Mouse (Mus musculus) kidney, embryonic 16.5 days (tissue): ENCODE measurements around the gene Tecpr1. TPM values are rescaled to one million over a fixed set of nuclear protein-coding genes. Genes with fewer than 3 reads are reported as not detected.

ENCODE experiments used
- ATAC-seq: fragments of 200-750 bp; cut with Nextera tagmentation; 2 replicates; pipeline ENCODE4 v1.8.0; 2017; ENCODE audit warnings: moderate TSS enrichment; ENCODE audit not compliant: low FRiP score, low TSS enrichment
- H3K27ac ChIP-seq: fragments of 300-500 bp; sonication (generic); 2 replicates; pipeline ENCODE4 v1.5.1; 2014; ENCODE audit warnings: low read length
- H3K27me3 ChIP-seq: fragments of 300-500 bp; sonication (generic); 2 replicates; pipeline ENCODE4 v1.6.1; 2014; ENCODE audit warnings: low read length, control low read depth, mixed read lengths; ENCODE audit not compliant: insufficient read depth
- H3K36me3 ChIP-seq: fragments of 300-500 bp; sonication (generic); 2 replicates; pipeline ENCODE4 v1.6.1; 2014; ENCODE audit warnings: low read length, control low read depth, mixed read lengths; ENCODE audit not compliant: insufficient read depth
- H3K4me1 ChIP-seq: fragments of 300-500 bp; sonication (generic); 2 replicates; pipeline ENCODE4 v1.6.1; 2014; ENCODE audit warnings: low read length, control low read depth, mixed read lengths; ENCODE audit not compliant: insufficient read depth
- H3K4me2 ChIP-seq: fragments of 300-500 bp; sonication (generic); replicated peaks from 2 replicates; pipeline ENCODE4 v1.6.1; 2014; ENCODE audit warnings: low read depth, low read length
- H3K4me3 ChIP-seq: fragments of 300-500 bp; sonication (generic); 2 replicates; pipeline ENCODE4 v1.5.1; 2014; ENCODE audit warnings: mild to moderate bottlenecking, low read length
- H3K9ac ChIP-seq: fragments of 300-500 bp; sonication (generic); replicated peaks from 2 replicates; pipeline ENCODE4 v1.6.1; 2014; ENCODE audit warnings: low read length
- H3K9me3 ChIP-seq: fragments of 300-500 bp; sonication (generic); 2 replicates; pipeline ENCODE4 v1.6.1; 2016; ENCODE audit warnings: low read length, control low read depth
- WGBS: fragments of 180-500 bp; shearing (Covaris S2); extraction: QIAGEN DNeasy Blood & Tissue Kit; methylation state at CpG from one replicate; pipeline ENCODE4 v1.1.7; 2014; 5-methylcytosine and 5-hydroxymethylcytosine counted together
- polyA plus RNA-seq: library from polyadenylated mRNA; unstranded; fragments of >200 nt; fragmentation: Nextera tagmentation; extraction: Ambion mirVana; gene quantifications from 2 replicates; pipeline ENCODE4 v1.2.1, GENCODE M21; 2015

Tecpr1 gene
- polyA plus RNA-seq, 1 experiment from 2014 or later: 24.3 TPM

- Histone ChIP-seq H3K9ac (no peak overlapping the region), H3K9me3 (no peaks in the 10 kb centered on the region), H3K27me3 (no peaks in the 10 kb centered on the region), H3K4me1 (peaks cover 58% of the 10 kb centered on the region), H3K4me3 (no peak overlapping the region), H3K27ac (no peak overlapping the region), H3K4me2 (no peak overlapping the region), H3K36me3 (peaks cover 29% of the 10 kb centered on the region; the same call in 1 of the 2 replicates)
- ATAC-seq: no peak
- WGBS: 76% methylated on average over 8 of the region's 8 CpGs
Observed at GRCm38 (mm10) chr5:144260464-144260863, 37.0 kb upstream of the Tecpr1 start.

DNA sequence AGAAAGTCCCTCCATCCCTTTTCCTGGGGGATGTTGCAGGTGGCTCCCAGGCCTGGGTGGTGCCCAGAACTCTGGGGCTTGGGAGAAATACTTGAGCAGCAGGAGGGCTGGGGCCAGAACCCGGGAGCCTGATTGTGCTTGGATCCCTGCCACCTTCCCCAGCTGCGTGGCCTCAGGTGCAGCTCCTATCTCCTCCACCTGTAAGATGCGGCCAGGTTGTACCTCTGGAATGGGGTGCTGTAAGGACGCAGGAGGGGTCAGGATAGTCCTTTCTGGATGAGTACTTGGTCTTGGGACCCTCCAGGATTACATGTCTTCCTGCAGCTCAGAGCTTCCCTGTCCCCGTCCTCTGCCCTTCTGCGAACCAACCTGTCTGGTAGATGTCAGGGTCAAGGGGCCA, 35.8 kb upstream of the Tecpr1 start:
- H3K27ac ChIP-seq: peak overlapping the region; percentile 41; the same call in 1 of the 2 replicates
- peaks cover 19% of the 10 kb centered on the region; the same call in 1 of the 2 replicates for H3K36me3 ChIP-seq
- no peak for ATAC-seq
- no peaks in the 10 kb centered on the region for H3K9me3 ChIP-seq
- peak overlapping the region; percentile 68 for H3K4me2 ChIP-seq
- 55% methylated on average over 6 of the region's 6 CpGs for WGBS
- peaks cover 61% of the 10 kb centered on the region for H3K4me1 ChIP-seq
- H3K9ac ChIP-seq: peak overlapping the region; percentile 97
- peak overlapping the region; percentile 91 for H3K4me3 ChIP-seq
- H3K27me3 ChIP-seq: no peaks in the 10 kb centered on the region

DNA sequence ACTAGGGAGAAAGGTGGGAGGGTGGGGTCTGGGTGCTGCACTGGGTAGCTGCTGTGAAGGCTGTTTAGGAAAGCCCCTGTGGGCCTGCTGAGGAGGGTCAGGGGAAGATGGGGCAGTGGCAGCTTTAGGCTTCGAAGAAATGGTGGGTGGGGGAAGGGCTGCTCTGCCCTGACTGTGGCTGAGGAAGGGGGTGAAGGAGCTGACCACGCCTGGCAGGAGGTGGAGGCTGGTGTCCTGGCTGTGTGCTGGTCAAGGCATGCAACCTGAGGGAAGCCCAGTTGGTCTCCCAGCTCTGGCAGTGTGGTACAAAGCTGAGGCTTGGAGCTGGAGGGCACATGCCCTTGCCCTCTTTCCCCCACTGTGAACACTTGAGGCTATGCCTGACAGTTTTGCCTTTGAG, 35.3 kb upstream of the Tecpr1 start:
- Histone ChIP-seq H3K27ac (peak overlapping the region; percentile 41), H3K36me3 (peaks cover 18% of the 10 kb centered on the region; the same call in 1 of the 2 replicates), H3K9ac (peak overlapping the region; percentile 97), H3K4me3 (peak overlapping the region; percentile 91), H3K27me3 (no peaks in the 10 kb centered on the region), H3K4me1 (peaks cover 65% of the 10 kb centered on the region), H3K4me2 (peak overlapping the region; percentile 68), H3K9me3 (no peaks in the 10 kb centered on the region)
- ATAC-seq: no peak
- WGBS: 31% methylated on average over 2 of the region's 2 CpGs

DNA sequence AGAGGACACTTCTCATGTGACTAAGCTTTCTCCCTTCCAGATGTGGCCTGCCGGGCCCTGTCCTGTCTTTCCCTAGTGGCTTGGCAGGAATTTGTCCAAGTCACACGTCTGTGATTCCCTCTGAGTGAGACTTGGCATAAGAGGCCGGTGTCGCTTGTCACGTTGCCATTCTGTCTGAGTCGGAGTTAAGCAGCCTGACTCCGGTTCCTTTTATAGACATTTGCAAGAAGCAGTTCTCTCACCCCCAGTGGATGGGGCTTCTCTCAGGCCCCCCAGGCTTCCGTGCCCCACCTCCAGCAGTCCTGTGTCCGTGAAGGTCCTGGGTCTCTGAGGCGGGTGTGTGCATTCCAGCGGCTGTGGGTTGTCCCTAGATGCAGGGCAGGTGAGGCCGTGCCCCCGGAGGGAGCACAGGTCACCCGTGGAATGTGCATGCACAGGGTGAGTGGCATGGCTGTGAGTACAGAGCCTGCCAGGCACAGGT, 34.8 kb upstream of the Tecpr1 start:
- 15% methylated on average over 14 of the region's 14 CpGs for WGBS
- Histone ChIP-seq H3K4me2 (peak overlapping the region; percentile 68), H3K9me3 (no peaks in the 10 kb centered on the region), H3K4me3 (peak overlapping the region; percentile 91), H3K4me1 (peaks cover 61% of the 10 kb centered on the region), H3K27ac (peak overlapping the region; percentile 41), H3K27me3 (no peaks in the 10 kb centered on the region), H3K36me3 (peaks cover 17% of the 10 kb centered on the region; the same call in 1 of the 2 replicates), H3K9ac (peak overlapping the region; percentile 97)
- ATAC-seq: no peak

GRCm38 (mm10) chr5:144257451-144258110, 34.2 kb upstream of the Tecpr1 start:
- Histone ChIP-seq H3K4me3 (peak overlapping the region; percentile 91), H3K4me1 (peaks cover 58% of the 10 kb centered on the region), H3K27ac (peak overlapping the region; percentile 95), H3K4me2 (peak overlapping the region; percentile 68), H3K9me3 (no peaks in the 10 kb centered on the region), H3K36me3 (peaks cover 13% of the 10 kb centered on the region; the same call in 1 of the 2 replicates), H3K9ac (peak overlapping the region; percentile 97), H3K27me3 (no peaks in the 10 kb centered on the region)
- ATAC-seq: no peak
- WGBS: 57% methylated on average over 3 of the region's 3 CpGs

DNA sequence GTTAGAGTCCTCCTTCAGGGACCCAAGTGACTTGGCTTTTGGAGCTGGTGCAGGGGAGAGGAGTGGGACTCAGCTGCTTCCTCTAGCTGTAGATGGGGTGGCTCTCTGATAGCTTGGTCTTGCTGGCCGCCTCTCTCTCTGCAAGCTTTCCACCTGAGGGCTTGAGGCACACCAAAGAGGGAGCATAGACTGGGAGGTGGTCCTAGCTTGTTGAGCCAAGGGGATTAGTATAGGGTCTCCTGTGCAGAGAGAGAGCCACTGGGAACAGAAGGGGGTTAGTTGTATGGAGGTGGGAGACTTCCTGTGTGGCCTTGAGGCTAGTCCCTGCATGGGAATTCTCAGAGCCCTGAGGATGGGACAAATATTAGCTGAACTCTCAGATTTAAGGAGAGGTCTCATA, 33.5 kb upstream of the Tecpr1 start:
- Histone ChIP-seq H3K9ac (peak overlapping the region; percentile 97), H3K9me3 (no peaks in the 10 kb centered on the region), H3K4me2 (peak overlapping the region; percentile 68), H3K4me1 (peaks cover 57% of the 10 kb centered on the region), H3K27me3 (no peaks in the 10 kb centered on the region), H3K27ac (peak overlapping the region; percentile 95), H3K36me3 (peaks cover 13% of the 10 kb centered on the region; the same call in 1 of the 2 replicates), H3K4me3 (peak overlapping the region; percentile 91)
- no peak for ATAC-seq
- WGBS: 25% methylated on average over 1 of the region's 1 CpGs

DNA sequence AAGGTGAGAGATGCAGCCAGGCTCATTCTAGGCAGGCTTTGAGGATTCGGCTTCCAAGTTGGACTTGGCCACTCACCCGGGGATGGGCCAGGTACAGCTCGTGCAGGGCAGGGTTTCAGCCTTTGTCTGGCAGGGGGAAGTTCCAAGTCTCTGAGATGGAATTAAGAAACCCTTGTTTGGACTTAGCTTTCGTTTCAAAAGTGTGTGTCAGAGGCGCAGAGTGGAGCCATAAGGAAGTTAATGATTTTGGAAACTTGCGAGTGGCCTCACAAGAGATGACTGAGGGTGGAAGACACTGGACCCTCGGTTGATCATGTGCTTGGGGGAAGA, 33.1 kb upstream of the Tecpr1 start:
- peak overlapping the region; percentile 95 for H3K27ac ChIP-seq
- no peaks in the 10 kb centered on the region for H3K9me3 ChIP-seq
- H3K4me2 ChIP-seq: peak overlapping the region; percentile 68
- peaks cover 58% of the 10 kb centered on the region for H3K4me1 ChIP-seq
- ATAC-seq: no peak
- no peaks in the 10 kb centered on the region for H3K27me3 ChIP-seq
- peak overlapping the region; percentile 91 for H3K4me3 ChIP-seq
- H3K9ac ChIP-seq: peak overlapping the region; percentile 97
- WGBS: 6% methylated on average over 7 of the region's 7 CpGs
- peaks cover 13% of the 10 kb centered on the region; the same call in 1 of the 2 replicates for H3K36me3 ChIP-seq

DNA sequence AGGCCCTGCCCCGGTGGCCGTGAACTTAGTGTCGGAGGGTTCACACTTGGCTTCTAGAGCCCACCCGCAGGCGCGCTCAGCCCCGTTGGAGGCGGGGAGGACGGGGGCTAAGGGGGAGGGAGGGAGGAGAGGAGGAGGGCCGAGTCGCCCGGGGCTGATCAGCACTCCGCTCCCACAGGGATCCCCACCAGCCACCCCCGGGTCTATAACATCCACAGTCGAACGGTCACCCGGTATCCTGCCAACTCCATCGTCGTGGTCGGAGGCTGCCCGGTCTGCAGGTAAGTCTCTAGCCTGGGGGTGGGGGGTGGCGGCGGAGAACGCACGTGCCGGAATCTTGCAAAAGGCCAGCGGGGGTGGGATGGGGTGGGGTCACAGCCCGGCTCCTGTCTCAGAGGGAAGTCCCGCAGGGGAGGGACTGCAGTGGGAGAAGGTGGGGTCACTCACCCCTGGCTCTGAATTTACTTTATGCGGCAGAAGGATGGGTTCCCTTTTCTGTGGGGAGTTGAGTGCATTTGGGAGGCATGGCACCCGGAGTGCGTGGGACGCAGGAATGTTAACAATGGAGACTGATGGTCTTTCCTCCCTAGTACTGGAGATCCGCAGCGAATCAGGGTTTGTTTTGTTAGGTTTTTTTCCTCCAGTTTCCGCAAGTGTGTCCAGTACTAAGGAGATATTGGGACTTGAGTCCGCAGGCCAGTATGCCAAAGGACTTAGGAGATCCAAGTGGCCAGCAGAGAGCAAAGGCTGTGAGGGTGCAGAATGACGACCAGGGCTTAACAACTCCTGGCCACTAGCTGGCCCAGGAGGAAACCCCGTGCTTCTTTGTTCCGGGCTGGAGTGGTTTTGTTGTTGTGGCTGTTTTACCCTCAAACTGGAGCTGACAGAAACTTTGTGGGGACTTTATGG, 32.5 kb upstream of the Tecpr1 start:
- Histone ChIP-seq H3K4me1 (peaks cover 52% of the 10 kb centered on the region), H3K4me3 (peak overlapping the region; percentile 91)
- WGBS: under 1% methylated on average over 40 of the region's 40 CpGs

DNA sequence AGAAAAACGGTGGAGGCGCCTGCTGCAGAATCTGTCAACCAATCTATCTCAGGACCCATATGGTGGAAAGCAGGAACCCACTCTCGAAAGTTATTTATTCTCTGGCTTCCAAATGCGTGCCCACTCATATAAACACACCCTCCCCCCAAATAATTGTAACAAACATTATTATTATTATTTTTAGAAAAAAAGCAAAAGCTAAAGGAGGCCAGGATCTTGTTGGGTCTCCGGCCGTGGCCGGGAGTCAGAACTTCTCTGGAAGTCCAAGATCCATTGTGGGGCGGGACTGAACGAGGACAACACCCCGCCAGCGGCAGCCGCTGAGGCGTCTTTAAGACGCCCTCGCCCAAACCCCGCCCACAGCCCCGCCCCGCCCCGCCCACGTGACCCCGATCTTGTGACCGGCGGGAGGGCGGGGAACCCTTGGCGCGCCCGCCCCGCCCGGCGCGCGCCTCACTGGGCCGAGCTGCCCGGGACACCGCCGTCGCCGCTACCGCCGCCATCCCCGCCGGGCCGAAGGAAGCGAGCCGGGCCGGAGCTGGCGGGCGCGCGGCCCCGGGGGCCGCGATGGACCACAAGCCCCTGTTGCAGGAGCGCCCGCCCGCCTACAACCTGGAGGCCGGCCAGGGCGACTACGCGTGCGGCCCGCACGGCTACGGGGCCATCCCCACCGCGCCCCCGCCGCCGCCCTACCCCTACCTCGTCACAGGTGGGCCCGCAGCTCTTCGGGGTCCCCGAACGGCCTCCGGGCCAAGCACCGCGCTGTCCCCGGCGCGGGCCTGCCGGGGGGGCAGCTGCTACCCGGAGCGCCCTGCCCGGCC, 31.6 kb upstream of the Tecpr1 start:
- Histone ChIP-seq H3K4me1 (peaks cover 49% of the 10 kb centered on the region), H3K27ac (peak overlapping the region; percentile 95), H3K4me3 (peak overlapping the region; percentile 91), H3K27me3 (no peaks in the 10 kb centered on the region), H3K9me3 (peaks cover 3% of the 10 kb centered on the region; the same call in 1 of the 2 replicates), H3K9ac (peak overlapping the region; percentile 97), H3K4me2 (peak overlapping the region; percentile 68), H3K36me3 (peaks cover 6% of the 10 kb centered on the region; the same call in 1 of the 2 replicates)
- ATAC-seq: peak; percentile 78
- under 1% methylated on average over 66 of the region's 84 CpGs for WGBS

More for the DNA sequence above, 32.5 kb upstream of the Tecpr1 start:
- Histone ChIP-seq H3K27ac (peak overlapping the region; percentile 95), H3K9me3 (no peaks in the 10 kb centered on the region), H3K4me2 (peak overlapping the region; percentile 68), H3K27me3 (no peaks in the 10 kb centered on the region), H3K36me3 (peaks cover 12% of the 10 kb centered on the region; the same call in 1 of the 2 replicates), H3K9ac (peak overlapping the region; percentile 97)
- ATAC-seq: peak; percentile 58; the same call in 1 of the 2 replicates
